17 mouse cellular contexts compared by ENCODE assay signal in the genomic region with DNA sequence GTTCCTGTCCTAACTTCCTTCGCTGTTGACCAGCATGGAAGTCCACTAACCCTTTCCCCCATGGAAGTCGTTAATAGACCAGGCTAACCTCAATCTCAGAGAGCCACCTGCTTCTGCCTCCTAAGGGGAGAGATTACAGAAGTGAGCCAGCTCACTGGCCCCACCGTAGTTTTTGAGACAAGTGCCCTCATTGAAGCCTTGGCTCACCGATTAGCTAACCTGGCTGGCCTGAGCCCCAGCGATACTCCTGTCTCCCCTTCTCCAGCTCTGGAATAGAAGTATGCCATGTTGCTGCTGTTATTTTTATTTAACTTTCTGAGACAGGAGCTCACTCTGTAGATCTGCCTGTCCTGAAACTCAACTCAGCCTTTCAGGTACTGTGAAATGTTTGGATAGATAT.
"Had no signal": no experiment of that assay in that cellular context is flagged by ENCODE, and none has a peak within 500 bp of the region (broad histone marks: within the 10 kb centered on the region; RNA-seq: fewer than 3 reads in every experiment).

No protein-coding gene starts in this region.

- ATAC-seq: midbrain, embryonic 16.5 days had no signal

- DNase-seq: lung, adult 18-20 months; lung, embryonic 14.5 days; lung, postnatal 10 days; lung, postnatal 4 days; midbrain, embryonic 14.5 days; retina, postnatal 1 day; right cerebral cortex, postnatal 25 days; right cerebral cortex, postnatal 4 days; spleen, adult 18-20 months; thymus, adult 2 months; thymus, postnatal 25 days; thymus, postnatal 4 days had no signal

- H3K9me3 ChIP-seq: neural tube, embryonic 13.5 days; neural tube, embryonic 15.5 days had no signal

- H3K4me3 ChIP-seq: myocyte; neural tube, embryonic 13.5 days; neural tube, embryonic 15.5 days had no signal

- H3K36me3 ChIP-seq: neural tube, embryonic 13.5 days; neural tube, embryonic 15.5 days had no signal

- H3K9ac ChIP-seq: lung, embryonic 14.5 days; neural tube, embryonic 13.5 days; neural tube, embryonic 15.5 days had no signal

- H3K27ac ChIP-seq: neural tube, embryonic 13.5 days; neural tube, embryonic 15.5 days had no signal

- H3K4me2 ChIP-seq: lung, embryonic 14.5 days; midbrain, embryonic 11.5 days; neural tube, embryonic 13.5 days; neural tube, embryonic 15.5 days had no signal

- H3K27me3 ChIP-seq: neural tube, embryonic 13.5 days; neural tube, embryonic 15.5 days had no signal
